Mouse (Mus musculus) megakaryocyte progenitor cell, adult 5-6 weeks (primary cell): ENCODE measurements around the gene Tbx22. TPM values are rescaled to one million over a fixed set of nuclear protein-coding genes. Genes with fewer than 3 reads are reported as not detected.

ENCODE experiments used
- ATAC-seq: replicated peaks from 2 replicates; pipeline ENCODE4 v1.8.0; 2016; ENCODE audit warnings: mild to moderate bottlenecking, moderate TSS enrichment, inconsistent platforms; ENCODE audit not compliant: poor library complexity
- total RNA-seq, 2 experiments: library from RNA; stranded (forward) in 1 of 2; stranded (reverse) in 1 of 2; fragments of 157-497, 149-512 nt in 1 of 2; fragments of 200-1000 nt in 1 of 2; gene quantifications; 2 replicates each; pipeline versions ENCODE4 v1.2.3 to v1.2.4; 2015 to 2017

Gene Tbx22
- not detected in 2 replicates for total RNA-seq (2015)
- not detected in 2 replicates for total RNA-seq (2017)

GRCm38 (mm10) chrX:107667664-107668063 lies at the start of gene Tbx22:
Tbx22 (plus strand) TSS chrX:107667964.
- no peak for ATAC-seq

DNA sequence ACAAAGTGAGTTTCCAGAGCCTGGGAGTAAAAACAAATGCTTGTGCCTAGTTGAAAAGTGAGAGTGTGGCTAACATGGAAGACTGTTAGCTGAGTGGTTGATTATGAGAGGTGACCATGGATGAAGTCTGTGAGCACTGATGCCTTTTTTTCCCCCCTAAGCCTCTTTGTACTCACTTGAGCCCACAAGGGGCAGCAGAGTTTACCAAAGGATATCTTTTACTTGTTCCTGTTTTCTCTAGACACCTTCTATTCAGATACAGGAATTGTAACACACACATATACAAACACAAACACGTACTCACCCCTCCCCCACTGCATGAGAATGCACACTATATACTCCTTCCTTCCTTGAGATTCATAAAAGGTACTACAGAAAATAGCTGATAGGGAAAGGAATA lies 913 bp downstream of the Tbx22 start:
- ATAC-seq = no peak

GRCm38 (mm10) chrX:107679203-107679602 lies 11.4 kb downstream of the Tbx22 start:
- no peak for ATAC-seq

DNA sequence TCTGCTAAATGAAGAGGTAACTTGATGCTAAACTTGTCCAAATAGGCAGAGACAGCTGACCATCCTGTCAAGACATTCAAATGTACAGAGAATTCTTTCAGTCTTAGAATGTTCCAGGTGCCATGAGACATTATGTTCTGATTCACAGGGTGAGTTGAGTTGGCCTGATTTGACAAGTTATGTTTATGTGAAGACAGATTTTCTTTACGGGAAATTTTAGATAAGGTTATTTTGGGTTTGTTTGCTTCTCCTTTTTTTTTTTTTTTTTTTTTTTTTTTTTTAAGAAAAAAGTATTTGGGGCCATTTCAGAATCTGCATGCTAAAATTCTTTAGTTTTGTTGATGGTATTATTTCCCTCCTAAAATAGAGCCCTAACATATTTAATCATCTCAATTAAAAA lies 40.8 kb downstream of the Tbx22 start:
- no peak for ATAC-seq

- ATAC-seq = no peak
These were observed 55.8 kb downstream of the Tbx22 start for GRCm38 (mm10) chrX:107723541-107723940.

Other genes with a start within 250 kb of the Tbx22 start
- 0.07 and 0.15 TPM in 2 replicates for gene Tent5d, start 124.6 kb downstream of the Tbx22 start, total RNA-seq (2015)
- not detected in 2 replicates for gene Tent5d, start 124.6 kb downstream of the Tbx22 start, total RNA-seq (2017)
- gene 2610002M06Rik, start 148.4 kb downstream of the Tbx22 start, total RNA-seq (2015) = 17.5 and 20.1 TPM in 2 replicates
- gene 2610002M06Rik, start 148.4 kb downstream of the Tbx22 start, total RNA-seq (2017) = 15.5 and 16.0 TPM in 2 replicates